Mouse (Mus musculus) heart, adult 2 months (tissue): ENCODE data around the gene Usp4.

Experiments
- CTCF ChIP-seq: fragments of 200-600 bp; IDR thresholded peaks from 2 replicates; pipeline ENCODE4 v1.8.1; 2022; ENCODE audit warnings: antibody characterized with exemption, mild to moderate bottlenecking, moderate library complexity
- POLR2A ChIP-seq: fragments of 200-500 bp; IDR thresholded peaks from 2 replicates; pipeline ENCODE4 v1.6.1; 2011; ENCODE audit warnings: mild to moderate bottlenecking, low read depth, low read length, control low read depth; ENCODE audit not compliant: insufficient read depth

DNA sequence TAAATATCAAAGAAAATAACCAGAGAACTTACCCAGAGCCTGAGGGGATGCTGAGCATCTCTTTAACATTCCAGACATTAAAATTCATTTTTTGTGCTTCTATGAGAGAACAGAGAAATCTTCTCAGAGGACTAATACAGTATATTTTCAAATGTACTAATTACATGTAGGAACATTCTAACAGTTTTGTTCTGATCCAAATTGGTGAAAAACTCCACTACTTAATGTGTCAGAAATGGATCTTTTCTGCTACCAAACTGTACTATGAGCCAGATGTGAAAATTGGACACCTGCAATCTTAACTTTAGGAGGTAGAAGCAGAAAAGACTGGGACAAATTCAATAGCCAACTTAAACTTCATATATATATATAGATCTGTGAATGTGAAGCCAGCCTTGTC lies 80.7 kb downstream of the Usp4 start, which contains the start of gene Ccdc36:
- no peak for TF ChIP-seq CTCF
- no peak for TF ChIP-seq POLR2A
